Mouse (Mus musculus) pancreas, adult 10 weeks (tissue): ENCODE measurements around the gene Ralgps1. TPM values are rescaled to one million over a fixed set of nuclear protein-coding genes. Genes with fewer than 3 reads are reported as not detected.

ENCODE experiments used
- polyA plus RNA-seq: library from polyadenylated mRNA; stranded (reverse); fragments of 350-450 nt; fragmentation: Illumina TruSeq; extraction: RNeasy Lipid Tissue Mini Kit (QIAGEN cat#74804); gene quantifications from one replicate; pipeline ENCODE4 v1.2.3, GENCODE M21; 2015; ENCODE audit warnings: low read depth, low replicate concordance; ENCODE audit not compliant: insufficient read depth

Gene Ralgps1
- 3.0 TPM for polyA plus RNA-seq

DNA sequence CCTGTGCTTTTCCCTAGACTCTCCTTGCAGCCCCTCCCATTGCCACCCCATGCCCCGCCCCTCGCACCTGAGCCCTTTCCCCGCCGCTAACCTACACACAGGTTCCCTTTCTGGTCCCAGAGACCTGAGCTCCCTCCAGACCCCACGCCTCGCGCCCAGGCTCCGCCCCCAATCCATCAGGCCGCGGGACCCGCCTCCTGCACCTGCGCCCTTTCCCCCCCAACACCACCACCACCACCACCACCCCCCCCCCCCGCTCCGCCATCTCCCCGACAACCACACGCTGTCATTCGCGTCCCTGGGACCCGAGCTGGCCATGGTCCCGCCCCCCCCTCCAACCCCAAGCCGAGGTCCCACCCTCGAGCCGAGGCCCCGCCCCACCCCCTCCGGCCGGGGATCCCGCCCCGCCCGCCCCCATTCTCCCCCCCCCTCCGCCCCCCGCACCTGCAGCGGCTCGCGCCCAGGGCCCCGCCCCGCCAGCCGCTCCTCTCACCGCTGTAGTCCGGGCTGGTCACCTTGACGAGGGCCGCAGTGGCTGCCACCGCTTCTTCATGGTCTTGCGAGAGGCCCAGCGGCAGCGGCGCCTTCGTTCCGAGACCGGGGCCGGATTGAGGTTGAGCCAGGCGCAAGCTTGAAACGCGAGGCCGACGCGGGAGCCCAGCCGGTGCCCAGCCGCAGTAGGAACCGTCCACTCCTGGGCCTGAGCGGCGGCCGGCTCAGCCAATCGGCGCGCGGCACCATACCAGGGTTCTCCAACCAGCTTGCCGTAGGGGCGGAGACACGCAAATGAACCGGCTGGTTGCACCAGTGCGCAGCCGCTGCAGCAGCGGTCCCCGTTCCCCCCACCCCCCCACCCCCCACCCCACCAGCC lies at the start of gene Ralgps1:
TSS of gene Ralgps1 (minus strand) at position 710 of the 871 bp plus-strand sequence.

GRCm38 (mm10) chr2:33215700-33216509 lies 155.4 kb downstream of the Ralgps1 start, which contains the start of gene Angptl2:
Angptl2 (plus strand) TSS chr2:33216069.

DNA sequence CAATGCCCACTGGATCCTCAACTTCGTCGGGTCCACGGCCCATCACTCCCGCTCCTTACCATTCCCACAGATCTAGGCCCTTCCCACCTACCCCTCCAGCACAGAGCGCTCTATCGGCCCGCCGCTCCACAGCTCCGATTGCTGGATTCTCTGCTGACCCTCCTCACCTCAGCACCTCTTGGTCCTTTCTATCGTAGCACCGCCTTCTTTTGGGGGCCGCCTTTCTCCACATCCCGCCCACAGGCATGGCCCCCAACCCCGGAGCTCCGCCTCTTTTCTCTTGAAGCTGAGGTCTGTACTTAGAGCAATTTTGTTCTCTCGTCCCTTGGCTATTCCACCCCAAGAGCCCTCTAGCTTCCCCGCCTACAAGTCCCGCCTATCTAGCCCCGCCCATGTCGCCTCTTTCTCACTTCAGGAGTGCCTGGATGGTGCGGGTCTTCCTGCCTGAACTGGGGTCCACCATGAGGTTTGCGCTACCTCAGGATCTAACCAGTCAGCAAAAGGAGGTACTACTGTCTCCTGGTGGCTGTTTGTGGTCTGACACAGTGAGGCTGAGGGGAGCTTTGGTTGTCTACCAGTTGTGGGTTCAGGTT lies 239.7 kb downstream of the Ralgps1 start, which contains the start of gene Garnl3:
TSS of gene Garnl3 (minus strand) at position 155 of the 593 bp plus-strand sequence.

Other genes starting within 250 kb of the Ralgps1 start
- gene Garnl3, start 239.8 kb downstream of the Ralgps1 start, polyA plus RNA-seq: 0.94 TPM
- gene Angptl2, start 155.4 kb downstream of the Ralgps1 start, polyA plus RNA-seq: 14.9 TPM
- 1.1 TPM for gene Zbtb34, start 59.8 kb upstream of the Ralgps1 start, polyA plus RNA-seq
- 3.9 TPM for gene Zbtb43, start 97.1 kb upstream of the Ralgps1 start, polyA plus RNA-seq